Mouse (Mus musculus) gastrocnemius, adult 2 months (tissue): ENCODE data around the gene Zdhhc5. TPM values are rescaled to one million over a fixed set of nuclear protein-coding genes. Genes with fewer than 3 reads are reported as not detected.

Experiments used
- DNase-seq: peaks from one replicate; pipeline ENCODE4 v3.0.0; 2022
- H3K27ac ChIP-seq: fragments of 200-600 bp; 2 replicates; pipeline ENCODE4 v1.8.1; 2022; ENCODE audit warnings: mild to moderate bottlenecking
- H3K4me3 ChIP-seq: fragments of 200-600 bp; 2 replicates; pipeline ENCODE4 v1.8.1; 2022; ENCODE audit warnings: mild to moderate bottlenecking, moderate library complexity
- CTCF ChIP-seq: fragments of 200-600 bp; IDR thresholded peaks from 2 replicates; pipeline ENCODE4 v1.8.1; 2022; ENCODE audit warnings: antibody characterized with exemption, mild to moderate bottlenecking, moderate library complexity
- intact Hi-C: fragments of 180-260 bp; cut with DNase I; formaldehyde crosslinking; loops from one replicate; pipeline ENCODE4 v1.15.1; 2025
- long read RNA-seq, 2 experiments: library from polyadenylated mRNA; stranded (forward); transcript quantifications; one replicate each; pipeline ENCODE4 v2.0.0; 2021
- total RNA-seq, 2 experiments: library from RNA; stranded (reverse); gene quantifications; 2 replicates each; pipeline ENCODE4 v1.2.3; 2021

Gene Zdhhc5
- 10 to 100 TPM; 71.9 to 75.1 TPM for total RNA-seq
- long read RNA-seq, experiment 1, full-length matches to known transcripts: 27 of 42 reads
- long read RNA-seq, experiment 1, partial matches to known transcripts: 7 of 42 reads
- long read RNA-seq, experiment 1, other reads (novel, unspliced or antisense): 8 of 42 reads
- long read RNA-seq, experiment 2, full-length matches to known transcripts: 35 of 55 reads
- long read RNA-seq, experiment 2, partial matches to known transcripts: 11 of 55 reads
- long read RNA-seq, experiment 2, other reads (novel, unspliced or antisense): 9 of 55 reads

DNA sequence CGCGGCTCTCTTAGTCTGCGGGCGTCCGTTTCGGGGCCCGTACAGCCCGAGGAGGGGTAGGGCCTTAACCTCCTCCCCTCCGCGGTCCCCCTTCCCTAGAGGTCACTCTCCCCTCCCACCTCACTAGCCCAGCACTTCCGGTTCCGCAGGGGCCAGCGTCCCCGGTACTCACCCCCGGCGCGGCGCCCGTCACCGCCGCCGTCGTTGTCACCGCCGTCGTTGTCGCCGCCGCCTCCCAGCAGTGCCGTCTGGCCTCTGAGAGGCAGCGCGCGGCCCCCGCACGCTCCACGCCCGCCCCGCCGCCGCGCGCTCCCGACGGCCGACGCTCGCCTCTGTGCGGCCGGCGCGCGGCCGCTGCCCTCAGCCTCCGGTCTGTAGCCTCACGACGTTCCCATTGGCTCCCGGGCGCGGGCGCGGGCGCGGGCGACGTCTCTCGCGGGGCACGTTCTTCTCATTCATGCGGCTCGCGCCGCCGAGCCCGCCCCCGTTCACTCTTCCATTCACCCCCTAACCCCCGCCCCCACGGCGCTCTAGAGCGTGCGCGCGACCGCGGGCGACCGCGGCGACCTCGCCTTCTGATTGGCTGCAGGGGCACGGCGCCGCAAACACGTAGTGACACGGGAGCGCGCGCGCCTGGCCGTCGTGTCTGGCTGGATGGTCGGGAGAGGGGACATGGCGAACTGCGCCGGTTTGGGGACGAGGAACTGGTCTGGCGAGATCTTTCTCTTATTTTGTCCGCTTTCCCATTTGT lies at the start of gene Zdhhc5:
TSS of gene Zdhhc5 (minus strand) at position 370 of the 751 bp plus-strand sequence.
- TF ChIP-seq CTCF: no peak
- intact Hi-C loops: loop anchor here (5.0 kb wide), 1 partner anchor 38 kb away; the partner anchor contains the start of genes Gm28635, Med19 and Tmx2
- Histone ChIP-seq H3K27ac (peak within 1 kb of the TSS; percentile 95), H3K4me3 (peak within 1 kb of the TSS; percentile 98)
- DNase-seq: peak; percentile 100

DNA sequence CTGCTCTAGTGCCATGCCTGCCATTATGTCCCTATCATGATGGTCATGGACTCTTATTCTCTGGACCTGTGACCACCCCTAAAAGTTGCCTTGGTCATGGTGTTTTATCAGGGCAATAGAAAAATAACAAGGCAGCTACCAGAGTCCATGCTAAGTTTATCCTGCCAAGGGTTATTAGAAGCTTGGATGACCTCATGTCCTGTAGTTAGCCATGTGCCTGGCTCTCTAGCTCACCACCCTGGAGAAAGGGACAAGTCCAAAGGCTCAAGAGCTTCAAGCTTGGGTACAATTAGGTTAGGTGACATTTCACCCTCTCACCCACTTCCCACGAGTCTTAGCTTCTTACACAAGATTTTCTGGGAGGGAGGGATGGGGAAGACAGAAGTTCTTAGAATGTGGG lies 47.8 kb upstream of the Zdhhc5 start:
- intact Hi-C loops: no loop called here
- no peak overlapping the region for H3K4me3 ChIP-seq
- no peak for TF ChIP-seq CTCF

DNA sequence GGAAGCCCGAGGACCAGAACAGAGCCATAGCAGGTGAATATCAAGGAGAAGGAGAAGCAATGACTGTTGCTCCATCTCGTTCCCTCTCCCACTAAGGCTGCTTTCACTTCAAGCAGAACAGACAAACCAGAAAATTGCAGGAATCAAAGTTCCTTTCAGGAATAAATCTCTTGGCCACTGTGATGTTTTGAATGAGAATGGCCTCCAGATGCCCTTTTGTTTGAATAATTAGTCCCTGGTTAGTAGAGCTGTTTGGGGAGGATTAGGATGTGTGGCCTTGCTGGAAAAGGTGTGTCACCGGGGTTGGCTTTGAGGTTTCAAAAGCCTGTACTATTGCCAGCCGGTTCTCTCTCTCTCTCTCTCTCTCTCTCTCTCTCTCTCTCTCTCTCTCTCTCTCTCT lies 47.3 kb upstream of the Zdhhc5 start:
- intact Hi-C loops: no loop called here
- no peak for TF ChIP-seq CTCF
- Histone ChIP-seq H3K4me3 (no peak overlapping the region), H3K27ac (no peak overlapping the region)
- DNase-seq: no peak

More for the DNA sequence above, 47.8 kb upstream of the Zdhhc5 start:
- H3K27ac ChIP-seq: no peak overlapping the region
- DNase-seq: no peak

DNA sequence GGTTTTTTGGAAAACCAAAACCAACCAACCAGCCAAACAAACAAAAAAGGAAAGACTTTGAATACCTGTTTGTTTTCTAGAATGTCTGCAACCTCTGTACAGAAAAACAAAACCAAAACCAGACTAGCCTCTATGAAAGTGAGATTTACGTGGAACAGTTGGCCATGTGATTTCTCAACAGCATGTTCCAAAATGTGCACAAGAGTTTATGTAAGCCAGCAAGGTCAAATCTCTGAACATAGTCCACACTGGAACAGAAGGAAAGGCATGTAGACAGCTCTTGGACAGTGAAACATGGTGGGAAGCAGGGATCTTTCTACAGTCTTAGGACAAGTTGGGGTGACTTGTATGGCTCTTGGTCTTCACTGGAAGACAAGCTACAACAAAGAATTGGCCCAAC lies 46.9 kb upstream of the Zdhhc5 start:
- no peak for TF ChIP-seq CTCF
- intact Hi-C loops: no loop called here

DNA sequence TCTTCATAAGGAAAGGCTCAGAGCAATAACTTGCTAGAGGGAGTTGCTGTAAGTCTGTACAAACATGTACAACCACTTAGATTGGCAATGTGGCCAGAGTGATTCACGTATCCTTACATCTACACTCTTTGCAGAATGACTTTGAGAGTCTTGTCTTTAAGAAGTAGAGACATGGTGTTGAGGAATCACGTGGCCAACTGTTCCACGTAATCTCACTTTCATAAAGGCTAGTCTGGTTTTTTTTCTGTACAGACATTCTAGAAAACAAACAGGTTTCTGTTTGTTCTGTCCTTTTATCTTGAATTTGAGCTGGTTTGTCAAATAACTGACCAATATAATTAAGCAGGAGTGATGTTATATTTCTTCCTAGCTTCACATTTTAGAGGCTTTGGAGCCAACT lies 46.3 kb upstream of the Zdhhc5 start:
- intact Hi-C loops: no loop called here
- no peak overlapping the region for H3K27ac ChIP-seq
- TF ChIP-seq CTCF: no peak
- H3K4me3 ChIP-seq: no peak overlapping the region
- no peak for DNase-seq

More for the DNA sequence above, 46.9 kb upstream of the Zdhhc5 start:
- no peak for DNase-seq
- no peak overlapping the region for H3K4me3 ChIP-seq
- no peak overlapping the region for H3K27ac ChIP-seq

DNA sequence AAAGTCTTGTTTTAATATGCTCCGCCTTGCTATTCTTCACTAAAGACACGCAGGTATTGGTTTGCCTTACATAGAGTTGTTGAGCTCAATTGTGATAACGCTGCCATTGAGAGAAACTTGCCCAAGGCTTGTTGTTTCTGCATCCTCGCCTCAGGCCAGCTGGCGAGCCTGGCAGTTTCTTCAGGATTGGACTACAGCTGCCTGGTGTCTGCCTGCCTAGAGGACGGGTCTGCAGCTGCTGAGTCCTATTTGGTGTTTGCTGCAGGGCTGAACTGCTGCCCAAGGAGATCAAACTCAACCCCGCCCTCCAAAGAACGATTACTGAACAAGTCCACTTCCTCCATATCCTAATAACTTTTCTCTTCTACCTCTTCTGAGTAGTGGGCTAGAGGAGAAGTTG lies 45.8 kb upstream of the Zdhhc5 start:
- intact Hi-C loops: no loop called here
- Histone ChIP-seq H3K4me3 (no peak overlapping the region), H3K27ac (no peak overlapping the region)
- no peak for DNase-seq
- TF ChIP-seq CTCF: no peak

DNA sequence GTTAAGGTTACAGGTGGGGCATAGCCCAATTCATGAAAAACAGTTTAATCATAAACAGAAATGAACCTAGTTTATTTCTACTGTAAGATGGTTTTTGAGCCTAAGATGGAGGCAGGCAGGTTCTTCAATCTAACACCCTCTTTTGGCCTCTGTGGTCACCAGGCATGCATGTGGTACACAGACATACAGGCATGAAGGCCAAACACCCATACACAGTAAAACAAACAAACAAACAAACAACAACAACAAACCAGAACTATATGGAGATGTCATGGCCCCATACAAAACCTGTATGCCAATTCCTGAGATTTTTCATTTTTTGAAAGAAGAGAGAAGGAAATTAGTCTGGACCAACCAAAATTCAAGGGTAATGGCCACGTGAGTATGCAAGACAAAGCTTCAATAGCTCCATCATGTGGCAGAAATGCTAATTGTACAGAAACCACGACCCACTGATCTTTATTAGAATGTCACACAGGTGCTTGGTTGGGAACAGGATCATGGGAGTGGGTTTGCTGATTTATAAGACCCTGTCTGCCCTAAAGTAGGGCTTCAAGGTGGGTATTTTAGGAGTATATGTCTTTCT lies 43.7 kb upstream of the Zdhhc5 start:
- TF ChIP-seq CTCF: peak; percentile 69
- DNase-seq: no peak
- H3K27ac ChIP-seq: no peak overlapping the region
- H3K4me3 ChIP-seq: no peak overlapping the region
- intact Hi-C loops: no loop called here

DNA sequence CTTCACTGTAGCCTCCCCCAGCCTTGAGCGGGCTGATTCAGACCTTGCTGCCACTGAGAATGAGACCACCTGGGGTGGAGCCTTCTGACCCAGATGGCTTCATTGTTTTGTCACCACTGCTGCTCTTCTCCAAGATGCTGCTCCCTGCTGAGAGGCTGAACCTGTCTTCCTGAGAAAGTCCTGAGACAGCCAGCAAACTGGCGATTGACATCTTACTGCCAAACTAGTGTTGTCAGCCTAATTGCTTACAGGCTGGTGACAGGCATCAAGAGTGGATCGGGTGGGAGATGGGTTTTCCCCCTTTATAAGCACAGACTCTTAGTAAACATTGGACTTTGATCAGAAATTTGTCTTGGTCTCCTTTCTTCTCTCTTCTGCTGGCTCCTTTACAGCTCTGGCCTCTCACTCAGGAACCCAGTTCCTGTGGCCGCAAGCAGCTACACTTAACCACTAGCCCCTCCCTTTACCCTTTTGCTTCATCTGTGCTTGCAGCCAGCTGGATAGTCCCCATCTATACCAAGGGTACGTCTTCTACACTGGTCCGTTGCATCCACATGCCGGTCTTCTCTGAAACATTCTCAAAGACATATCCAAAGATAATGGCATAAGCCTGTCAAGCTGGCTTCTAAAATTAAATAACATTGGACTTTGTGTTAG lies 42.2 kb upstream of the Zdhhc5 start:
- Histone ChIP-seq H3K4me3 (no peak overlapping the region), H3K27ac (no peak overlapping the region)
- DNase-seq: no peak
- intact Hi-C loops: no loop called here
- no peak for TF ChIP-seq CTCF

DNA sequence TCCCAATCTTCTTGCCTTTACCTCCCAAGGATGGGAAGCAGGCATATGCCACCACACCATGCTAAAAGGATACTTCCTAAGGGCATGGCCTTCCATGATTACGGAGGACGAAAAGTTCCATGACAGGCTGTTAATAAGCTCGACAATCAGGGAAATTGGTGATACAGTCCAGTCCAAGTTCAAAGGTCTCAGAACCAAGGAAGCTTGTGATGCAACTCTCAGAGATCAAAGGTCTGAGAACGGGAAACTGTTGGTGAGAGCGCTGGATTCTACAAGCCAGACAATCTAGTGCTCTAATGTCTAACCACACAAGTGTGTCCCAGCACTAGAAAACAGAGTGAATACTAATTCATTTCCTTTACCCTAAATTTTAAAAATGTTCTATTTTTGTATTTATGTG lies 41.3 kb upstream of the Zdhhc5 start:
- intact Hi-C loops: no loop called here
- H3K4me3 ChIP-seq: no peak overlapping the region
- DNase-seq: no peak
- TF ChIP-seq CTCF: no peak
- H3K27ac ChIP-seq: no peak overlapping the region

DNA sequence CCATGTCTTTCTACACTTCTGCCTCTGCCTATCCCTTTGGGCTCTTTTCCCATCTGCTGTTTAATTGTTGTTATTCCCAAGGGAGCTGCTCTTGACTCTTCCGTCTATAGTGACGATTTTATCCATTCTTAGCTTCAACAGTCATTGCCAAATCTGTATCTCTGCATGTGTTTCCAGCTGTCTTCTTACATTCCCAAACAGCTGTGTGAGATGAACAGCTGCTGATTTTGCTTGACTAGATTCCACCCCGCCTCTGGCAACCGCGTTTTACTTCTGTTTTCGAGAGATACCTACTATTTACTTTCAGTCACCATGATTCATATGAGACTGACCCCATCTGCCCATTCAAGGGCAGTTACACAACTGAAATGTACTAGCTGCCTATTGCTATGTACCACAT lies 35.1 kb upstream of the Zdhhc5 start:
- DNase-seq: no peak
- H3K27ac ChIP-seq: no peak overlapping the region
- no peak for TF ChIP-seq CTCF
- no peak overlapping the region for H3K4me3 ChIP-seq
- intact Hi-C loops: no loop called here

DNA sequence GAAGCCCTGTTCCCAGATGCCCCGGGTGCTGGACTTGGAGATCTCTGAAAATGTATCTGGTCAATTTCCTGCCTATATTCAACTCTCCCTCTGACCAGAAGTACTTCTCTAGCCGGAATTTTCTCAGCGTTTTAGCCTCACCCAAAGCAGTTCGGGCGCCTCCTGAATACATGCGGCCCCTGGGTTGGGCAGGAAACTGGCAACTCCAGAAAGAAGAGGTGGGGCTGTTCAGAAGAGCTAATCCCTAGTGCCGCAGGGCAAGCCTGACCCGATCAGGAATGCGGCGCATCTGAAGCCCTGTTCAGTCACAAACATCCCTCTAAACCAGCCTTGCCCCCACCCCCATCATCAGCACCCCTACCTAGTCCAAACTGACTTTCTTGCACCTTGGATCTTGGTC lies 29.1 kb upstream of the Zdhhc5 start:
- TF ChIP-seq CTCF: no peak
- peak overlapping the region; percentile 86 for H3K27ac ChIP-seq
- intact Hi-C loops: loop anchor here (5.0 kb wide), 1 partner anchor 53 kb away; the partner anchor contains the start of gene Ube2l6
- H3K4me3 ChIP-seq: peak overlapping the region; percentile 87
- peak; percentile 31 for DNase-seq

DNA sequence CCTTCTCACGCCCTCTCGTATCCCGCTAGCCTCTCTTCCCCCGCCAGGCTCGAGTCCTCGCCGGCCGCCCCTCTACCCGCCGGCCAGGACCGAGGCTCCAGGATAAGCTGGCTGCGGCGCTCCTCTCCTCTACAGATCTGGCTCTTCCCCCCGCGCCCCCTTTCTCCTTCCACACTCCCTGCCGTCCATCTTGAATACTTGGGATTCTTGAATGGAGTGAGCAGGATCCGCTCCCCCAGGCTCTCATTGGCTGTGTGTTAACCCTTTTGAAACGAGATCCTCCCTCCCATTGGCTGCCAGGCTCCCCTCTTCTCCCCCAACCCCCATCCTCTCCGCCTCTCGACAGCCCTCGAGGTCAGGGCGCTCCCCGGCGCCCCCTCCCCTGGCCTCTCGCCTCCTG lies 28.6 kb upstream of the Zdhhc5 start, which contains the start of gene Gm19426:
TSS of gene Gm19426 (minus strand) at position 95 of the 400 bp plus-strand sequence.
- peak; percentile 63 for DNase-seq
- intact Hi-C loops: loop anchor here (5.0 kb wide), 1 partner anchor 54 kb away; the partner anchor contains the start of gene Ube2l6
- no peak for TF ChIP-seq CTCF
- H3K4me3 ChIP-seq: peak within 1 kb of the TSS; percentile 87
- peak within 1 kb of the TSS; percentile 86 for H3K27ac ChIP-seq
